Mouse (Mus musculus): ENCODE data around the gene Shroom3.

DNA sequence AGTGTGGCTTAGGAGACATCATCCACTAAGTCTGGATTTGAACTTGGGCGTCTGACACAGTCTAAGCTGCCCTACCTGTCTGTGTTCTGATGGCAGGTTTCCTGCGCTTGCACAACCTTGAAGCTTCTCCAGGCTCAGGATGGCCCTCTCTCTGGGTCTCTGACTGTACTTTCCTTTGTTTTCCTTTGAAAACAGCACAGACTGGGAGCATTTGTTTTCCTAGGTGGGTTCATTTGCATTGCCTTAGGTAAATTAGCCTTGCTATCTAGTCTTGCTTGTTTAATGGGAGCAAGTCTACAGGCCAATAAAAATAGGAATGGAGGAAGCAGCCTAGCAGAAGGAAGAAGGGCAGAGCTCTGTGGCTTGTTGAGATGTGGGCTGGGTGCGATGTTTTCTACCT lies 114.7 kb downstream of the Shroom3 start:
- TF ChIP-seq CTCF (conservative IDR thresholded peaks at IDR 0.05; ENCODE audit: insufficient read depth, insufficient read length, low read depth, low read length) (no peak), POLR2A (IDR thresholded peaks at IDR 0.05; ENCODE audit: low read depth, low read length) (no peak)

Measured in kidney, adult 2 months (tissue).